Mouse (Mus musculus): Measurements from ENCODE around the gene Gm3776.

DNA sequence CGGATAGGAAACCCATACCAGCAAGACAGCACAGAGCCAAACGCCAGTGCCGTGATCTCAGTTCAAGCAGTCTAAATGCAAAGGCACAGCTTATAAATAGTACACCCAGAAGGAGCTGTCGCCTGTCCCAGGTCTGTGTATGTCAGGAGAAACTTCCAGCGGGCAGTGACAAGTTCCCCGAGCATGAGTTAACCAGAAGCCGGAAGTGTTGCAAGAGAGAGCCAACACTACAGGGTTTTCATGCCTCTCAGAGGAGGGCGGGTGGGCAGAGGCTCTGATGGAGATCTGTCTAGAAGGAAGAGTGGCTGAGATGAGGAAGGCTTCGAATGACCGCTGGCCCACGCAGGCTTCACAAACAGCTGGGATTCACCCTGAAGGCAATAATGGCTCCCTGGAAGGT is 31.6 kb upstream of the Gm3776 start:
- TF ChIP-seq MAFK (IDR thresholded peaks at IDR 0.05; ENCODE audit: insufficient read depth, low read depth, low read length) (no peak), ZNF384 (IDR thresholded peaks at IDR 0.05; ENCODE audit: low read depth, low read length) (no peak), HCFC1 (IDR thresholded peaks at IDR 0.05; ENCODE audit: borderline replicate concordance, insufficient read depth, low read length) (no peak), ZC3H11A (IDR thresholded peaks at IDR 0.05; ENCODE audit: borderline replicate concordance, low read depth, low read length) (no peak), CHD2 (IDR thresholded peaks at IDR 0.05; ENCODE audit: low read depth, low read length) (no peak)

Measured in ES-E14 (cell line).